In the genomic region with DNA sequence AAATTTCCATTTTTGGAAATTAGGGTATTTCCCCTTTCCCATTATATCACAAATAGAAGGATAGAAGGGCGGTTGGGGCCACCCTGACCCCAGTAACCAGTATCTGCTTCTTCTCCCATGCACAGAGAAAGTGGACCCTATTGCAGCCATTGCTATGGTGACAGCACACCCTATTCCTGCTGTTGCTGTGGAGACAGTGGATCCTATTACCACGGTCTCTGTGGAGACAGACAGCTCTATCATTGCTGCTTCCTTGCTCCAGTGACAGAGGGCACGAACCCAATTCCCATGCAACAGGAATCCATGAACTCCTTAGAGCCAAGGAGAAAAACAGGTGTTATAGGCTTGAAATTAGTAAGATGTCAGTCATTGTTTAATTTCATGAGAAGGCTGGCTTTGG, we compare ENCODE assay signal across 13 mouse cellular contexts. TPM values are rescaled to one million over a fixed set of nuclear protein-coding genes. Genes with fewer than 3 reads are reported as not detected.
DNase-seq lines count a peak whose midpoint lies in the region; ATAC-seq lines count a peak whose summit lies in the region.
"Had no signal": no experiment of that assay in that cellular context is flagged by ENCODE, and none has a peak within 500 bp of the region (broad histone marks: within the 10 kb centered on the region; RNA-seq: fewer than 3 reads in every experiment).

No protein-coding gene starts in this region.

- 55% methylated on average over 3 of the region's 3 CpGs for WGBS in forebrain, embryonic 14.5 days
- WGBS in forebrain, embryonic 15.5 days: 49% methylated on average over 3 of the region's 3 CpGs
- 16% methylated on average over 3 of the region's 3 CpGs for WGBS in neural tube, embryonic 14.5 days

- DNase-seq in forebrain, embryonic 14.5 days (ENCODE audit: low spot score): peak; percentile 39
- DNase-seq in right cerebral cortex, postnatal 10 days (ENCODE audit: low spot score in 2 of 2): peak; percentile 55 to 73
- no peak for DNase-seq in right cerebral cortex, postnatal 14 days
- peak; percentile 16 to 21 for DNase-seq in layer of hippocampus, postnatal 10 days (ENCODE audit: low spot score in 2 of 2)
- DNase-seq in cerebellum, postnatal 36 days: no peak
- DNase-seq: adrenal gland, postnatal 10 days; cerebellum, adult 2 months; heart, adult 11 months had no signal

- H3K9ac ChIP-seq in forebrain, embryonic 14.5 days (ENCODE audit: low read length): no peak overlapping the region
- no peak overlapping the region for H3K9ac ChIP-seq in forebrain, embryonic 15.5 days (replicated peaks)
- H3K9ac ChIP-seq in neural tube, embryonic 14.5 days (replicated peaks; ENCODE audit: low read depth, low read length): no peak overlapping the region

- no peak overlapping the region for H3K27ac ChIP-seq in forebrain, embryonic 14.5 days (ENCODE audit: low read depth, low read length)
- no peak overlapping the region for H3K27ac ChIP-seq in forebrain, embryonic 15.5 days (replicated peaks)
- H3K27ac ChIP-seq in neural tube, embryonic 14.5 days (ENCODE audit: low read depth, low read length): no peak overlapping the region
- H3K27ac ChIP-seq: left cerebral cortex, adult 2 months had no signal

- no peaks in the 10 kb centered on the region for H3K27me3 ChIP-seq in forebrain, embryonic 14.5 days (replicated peaks; ENCODE audit: control insufficient read depth, insufficient read depth, low read length)
- no peaks in the 10 kb centered on the region for H3K27me3 ChIP-seq in forebrain, embryonic 15.5 days
- H3K27me3 ChIP-seq in neural tube, embryonic 14.5 days (ENCODE audit: control insufficient read depth, insufficient read depth, low read length): no peaks in the 10 kb centered on the region

- H3K36me3 ChIP-seq in forebrain, embryonic 14.5 days (ENCODE audit: control insufficient read depth, insufficient read depth, low read length): no peaks in the 10 kb centered on the region
- no peaks in the 10 kb centered on the region for H3K36me3 ChIP-seq in forebrain, embryonic 15.5 days
- no peaks in the 10 kb centered on the region for H3K36me3 ChIP-seq in neural tube, embryonic 14.5 days (ENCODE audit: control insufficient read depth, insufficient read depth, low read length)

- H3K9me3 ChIP-seq in forebrain, embryonic 14.5 days (replicated peaks; ENCODE audit: control insufficient read depth, low read length): no peaks in the 10 kb centered on the region
- no peaks in the 10 kb centered on the region for H3K9me3 ChIP-seq in forebrain, embryonic 15.5 days
- H3K9me3 ChIP-seq in neural tube, embryonic 14.5 days (ENCODE audit: control insufficient read depth, low read length): no peaks in the 10 kb centered on the region

- ATAC-seq in forebrain, embryonic 14.5 days: no peak
- no peak for ATAC-seq in forebrain, embryonic 15.5 days (replicated peaks)
- peak; percentile 61; the same call in 1 of the 2 replicates for ATAC-seq in neural tube, embryonic 14.5 days (ENCODE audit: low read depth)
- no peak for ATAC-seq in granulocyte monocyte progenitor cell, adult 5-6 weeks (replicated peaks; ENCODE audit: poor library complexity, severe bottlenecking)

- H3K4me3 ChIP-seq in forebrain, embryonic 14.5 days (ENCODE audit: low read depth, low read length): no peak overlapping the region
- H3K4me3 ChIP-seq in forebrain, embryonic 15.5 days: no peak overlapping the region
- no peak overlapping the region for H3K4me3 ChIP-seq in neural tube, embryonic 14.5 days (ENCODE audit: low read depth, low read length)
- H3K4me3 ChIP-seq: left cerebral cortex, adult 2 months had no signal

- H3K4me2 ChIP-seq in forebrain, embryonic 14.5 days (ENCODE audit: low read length): no peak overlapping the region
- no peak overlapping the region for H3K4me2 ChIP-seq in forebrain, embryonic 15.5 days (replicated peaks)
- H3K4me2 ChIP-seq in neural tube, embryonic 14.5 days (ENCODE audit: low read depth, low read length): no peak overlapping the region

- no peaks in the 10 kb centered on the region for H3K4me1 ChIP-seq in forebrain, embryonic 14.5 days (ENCODE audit: control insufficient read depth, insufficient read depth, low read length)
- H3K4me1 ChIP-seq in forebrain, embryonic 15.5 days: no peaks in the 10 kb centered on the region
- no peaks in the 10 kb centered on the region for H3K4me1 ChIP-seq in neural tube, embryonic 14.5 days (ENCODE audit: control insufficient read depth, insufficient read depth, low read length)

RNA-seq across cellular contexts. Expression of a gene that starts 48.8 kb away (rescaled TPM):
- polyA plus RNA-seq in forebrain, embryonic 14.5 days (2014; fragmentation: Nextera tagmentation; extraction: Ambion mirVana): 13.5 and 17.8 TPM in 2 replicates
- polyA plus RNA-seq in forebrain, embryonic 15.5 days (2015; fragmentation: Nextera tagmentation; extraction: Ambion mirVana): 16.4 and 16.5 TPM in 2 replicates
- total RNA-seq in layer of hippocampus, postnatal 10 days (2021): 1 to 10 TPM; 7.8 to 9.5 TPM
- polyA plus RNA-seq in neural tube, embryonic 14.5 days (2014; fragmentation: Nextera tagmentation; extraction: Ambion mirVana): 23.3 and 25.0 TPM in 2 replicates
- total RNA-seq in granulocyte monocyte progenitor cell, adult 5-6 weeks (2014; fragmentation: Nextera tagmentation): not detected in 2 replicates
- total RNA-seq in granulocyte monocyte progenitor cell, adult 5-6 weeks (2017): not detected in 2 replicates
- total RNA-seq: megakaryocyte-erythroid progenitor cell, adult 5-6 weeks had no signal

Comparison
In these comparisons a context has a peak if more than half of its experiments do, and no peak if none do; other contexts are left out.
1. DNase-seq: peak in forebrain, embryonic 14.5 days (single experiment), right cerebral cortex, postnatal 10 days (2 of 2) and layer of hippocampus, postnatal 10 days (2 of 2); none in right cerebral cortex, postnatal 14 days (single experiment) and cerebellum, postnatal 36 days (0 of 2).